Mouse (Mus musculus): ENCODE results near the gene Sfxn2. TPM values are rescaled to one million over a fixed set of nuclear protein-coding genes. Genes with fewer than 3 reads are reported as not detected.

Sfxn2 gene
- polyA plus RNA-seq, 1 experiment = 6.0 TPM

DNA sequence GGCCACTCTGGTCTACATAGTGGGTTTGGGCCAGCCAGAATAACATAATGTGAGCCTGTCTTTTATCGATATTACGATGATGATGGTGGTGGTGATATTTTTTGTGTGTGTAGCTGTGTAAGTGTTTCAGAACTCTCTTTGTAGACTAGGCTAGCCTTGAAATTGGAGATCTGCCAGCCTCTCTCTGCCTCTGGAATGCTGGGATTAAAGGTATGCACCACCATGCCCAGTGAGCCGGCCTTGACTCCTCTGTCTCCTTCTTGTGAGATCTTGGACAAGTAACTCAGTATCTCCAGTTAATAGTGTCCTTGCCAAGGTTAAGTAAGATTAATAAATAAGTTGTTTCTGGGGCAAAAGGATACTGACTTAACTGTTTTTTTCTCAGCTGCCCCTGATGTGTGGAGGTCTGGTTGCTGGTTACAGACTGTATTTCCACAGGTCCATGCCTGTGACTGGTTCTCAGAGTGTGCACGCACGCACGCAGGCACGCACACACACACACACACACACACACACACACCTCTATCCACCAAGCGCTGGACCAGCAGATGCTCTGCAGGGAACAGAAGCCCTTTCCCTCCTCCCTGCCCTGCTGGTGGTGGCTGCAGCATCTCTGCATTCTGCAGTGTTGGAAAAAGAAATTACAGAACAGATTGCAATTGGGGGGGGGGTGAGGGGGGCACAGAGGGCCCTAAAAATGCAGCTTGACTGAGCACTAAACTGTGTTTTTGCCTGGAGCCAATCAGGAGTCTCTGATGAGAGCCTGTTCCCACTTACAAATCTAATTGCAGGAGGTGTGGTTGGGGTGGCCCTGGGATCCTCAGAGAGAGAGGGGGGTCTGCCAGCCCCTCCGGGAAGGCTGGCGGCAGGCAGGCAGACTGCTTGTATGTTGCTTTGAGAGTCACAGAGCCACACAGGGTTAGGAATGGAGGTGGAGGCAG is 47.2 kb upstream of the Sfxn2 start:
- TF ChIP-seq POLR2A (IDR thresholded peaks at IDR 0.05; ENCODE audit: insufficient read depth, low read length) (no peak), EP300 (IDR thresholded peaks at IDR 0.05; ENCODE audit: insufficient read depth, low read depth, low read length) (no peak), CTCF (IDR thresholded peaks at IDR 0.05; ENCODE audit: low read depth, low read length) (no peak)
- Histone ChIP-seq H3K27ac (ENCODE audit: insufficient read depth, low read length) (peak overlapping the region; percentile 5; the same call in 1 of the 2 replicates), H3K9me3 (replicated peaks; ENCODE audit: control insufficient read depth, insufficient read depth, low read length, poor library complexity, severe bottlenecking) (no peaks in the 10 kb centered on the region), H3K4me1 (ENCODE audit: control insufficient read depth, insufficient read depth, low read length) (peaks cover 15% of the 10 kb centered on the region), H3K27me3 (ENCODE audit: control insufficient read depth, insufficient read depth, low read length, poor library complexity, severe bottlenecking) (no peaks in the 10 kb centered on the region), H3K4me3 (ENCODE audit: low read depth, low read length) (no peak overlapping the region), H3K9ac (ENCODE audit: low read depth, poor library complexity, severe bottlenecking) (no peak overlapping the region), H3K36me3 (ENCODE audit: control insufficient read depth, insufficient read depth, low read length, poor library complexity, severe bottlenecking) (no peaks in the 10 kb centered on the region)

DNA sequence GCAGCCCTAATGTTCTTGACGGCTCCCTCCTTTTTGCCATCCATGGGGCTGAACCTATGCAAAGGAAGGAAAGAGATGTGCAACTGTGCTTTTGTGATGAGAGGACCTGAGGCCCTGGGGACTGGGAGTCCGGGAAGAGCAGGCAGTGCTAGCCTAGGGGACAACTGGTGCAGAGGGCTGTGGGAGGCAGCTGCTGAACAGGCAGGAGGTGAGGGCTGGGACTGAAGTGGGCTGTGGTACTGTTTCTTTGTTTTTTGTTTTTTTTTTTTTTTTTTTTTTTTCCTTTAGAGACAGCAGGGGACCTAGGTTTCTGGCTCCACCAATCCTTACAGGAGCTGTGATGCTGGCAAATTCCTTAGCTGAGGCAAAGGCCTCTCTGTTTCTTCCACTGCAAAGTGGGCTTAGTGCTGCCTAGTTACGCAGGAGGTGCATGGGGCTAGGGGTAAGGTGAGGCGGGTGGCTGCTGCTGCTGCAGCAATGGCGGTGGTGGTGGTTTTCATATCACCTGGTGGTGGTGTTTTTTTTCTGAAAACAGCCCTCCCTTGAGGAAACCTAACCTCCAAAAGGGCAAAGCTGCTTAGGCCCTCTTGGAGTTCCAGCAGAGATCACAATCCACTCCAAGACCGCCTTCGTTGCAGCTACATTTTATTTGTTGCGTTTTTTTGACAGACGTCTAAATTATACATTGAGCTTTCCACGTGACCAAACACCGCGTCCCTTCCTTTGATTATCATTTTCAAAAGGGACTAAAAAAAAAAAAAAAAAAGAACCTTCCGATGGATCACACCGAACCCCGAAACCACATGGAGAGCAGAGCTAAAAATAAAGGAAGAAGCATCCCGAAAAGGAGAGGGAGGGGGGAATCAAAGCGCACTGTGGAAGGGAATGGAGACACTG is 45.3 kb upstream of the Sfxn2 start:
- TF ChIP-seq EP300 (IDR thresholded peaks at IDR 0.05; ENCODE audit: insufficient read depth, low read depth, low read length) (no peak), POLR2A (IDR thresholded peaks at IDR 0.05; ENCODE audit: insufficient read depth, low read length) (no peak), CTCF (IDR thresholded peaks at IDR 0.05; ENCODE audit: low read depth, low read length) (no peak)
- H3K9ac ChIP-seq (ENCODE audit: low read depth, poor library complexity, severe bottlenecking) = no peak overlapping the region

DNA sequence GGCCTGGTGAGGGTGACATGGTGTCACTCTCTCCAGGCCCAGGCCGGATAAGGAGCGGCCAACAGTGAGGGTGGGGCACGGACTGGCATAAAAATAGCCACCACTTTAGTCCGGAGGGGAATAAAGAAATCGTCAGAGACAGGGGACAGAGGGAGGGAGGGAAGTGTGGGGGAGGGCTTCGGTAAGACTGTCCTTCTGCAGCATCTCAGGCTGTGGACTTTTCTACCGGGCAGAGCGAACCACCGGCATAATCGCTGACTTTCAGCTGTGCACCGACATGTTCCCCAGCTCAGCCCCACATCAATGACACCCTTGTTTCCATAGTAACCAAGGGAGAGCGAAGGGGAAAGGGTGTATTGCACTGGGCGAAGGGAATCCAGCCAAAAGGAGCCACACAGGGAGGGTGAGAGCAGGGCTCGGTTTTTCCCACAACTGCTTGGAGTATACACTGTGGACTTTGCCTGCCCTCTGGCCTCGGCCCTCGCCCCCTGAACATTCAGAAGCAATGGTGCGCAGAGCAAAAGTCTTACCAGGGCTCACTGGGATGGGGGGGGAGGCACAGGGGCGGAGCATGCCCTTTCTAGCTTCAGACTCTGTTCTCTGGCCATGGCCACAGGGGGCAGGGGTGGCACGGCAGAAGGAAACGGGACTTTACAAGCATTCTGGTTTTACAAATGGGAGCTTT is 44.5 kb upstream of the Sfxn2 start:
- Histone ChIP-seq H3K4me1 (ENCODE audit: control insufficient read depth, insufficient read depth, low read length) (peaks cover 18% of the 10 kb centered on the region), H3K9me3 (replicated peaks; ENCODE audit: control insufficient read depth, insufficient read depth, low read length, poor library complexity, severe bottlenecking) (no peaks in the 10 kb centered on the region), H3K27ac (ENCODE audit: insufficient read depth, low read length) (peak overlapping the region; percentile 62), H3K9ac (ENCODE audit: low read depth, poor library complexity, severe bottlenecking) (peak overlapping the region; percentile 31; the same call in 1 of the 2 replicates), H3K27me3 (ENCODE audit: control insufficient read depth, insufficient read depth, low read length, poor library complexity, severe bottlenecking) (no peaks in the 10 kb centered on the region), H3K4me3 (ENCODE audit: low read depth, low read length) (peak overlapping the region; percentile 4; the same call in 1 of the 2 replicates), H3K36me3 (ENCODE audit: control insufficient read depth, insufficient read depth, low read length, poor library complexity, severe bottlenecking) (no peaks in the 10 kb centered on the region)
- 0 out of 2 replicates have a peak, but pooled peaks have one; percentile 19 for TF ChIP-seq EP300 (IDR thresholded peaks at IDR 0.05; ENCODE audit: insufficient read depth, low read depth, low read length)
- TF ChIP-seq CTCF (IDR thresholded peaks at IDR 0.05; ENCODE audit: low read depth, low read length) = no peak
- TF ChIP-seq POLR2A (IDR thresholded peaks at IDR 0.05; ENCODE audit: insufficient read depth, low read length) = no peak

More for the DNA sequence above, 45.3 kb upstream of the Sfxn2 start:
- Histone ChIP-seq H3K27ac (ENCODE audit: insufficient read depth, low read length) (peak overlapping the region; percentile 62), H3K9me3 (replicated peaks; ENCODE audit: control insufficient read depth, insufficient read depth, low read length, poor library complexity, severe bottlenecking) (no peaks in the 10 kb centered on the region), H3K36me3 (ENCODE audit: control insufficient read depth, insufficient read depth, low read length, poor library complexity, severe bottlenecking) (no peaks in the 10 kb centered on the region), H3K4me3 (ENCODE audit: low read depth, low read length) (no peak overlapping the region), H3K27me3 (ENCODE audit: control insufficient read depth, insufficient read depth, low read length, poor library complexity, severe bottlenecking) (no peaks in the 10 kb centered on the region), H3K4me1 (ENCODE audit: control insufficient read depth, insufficient read depth, low read length) (peaks cover 18% of the 10 kb centered on the region)

DNA sequence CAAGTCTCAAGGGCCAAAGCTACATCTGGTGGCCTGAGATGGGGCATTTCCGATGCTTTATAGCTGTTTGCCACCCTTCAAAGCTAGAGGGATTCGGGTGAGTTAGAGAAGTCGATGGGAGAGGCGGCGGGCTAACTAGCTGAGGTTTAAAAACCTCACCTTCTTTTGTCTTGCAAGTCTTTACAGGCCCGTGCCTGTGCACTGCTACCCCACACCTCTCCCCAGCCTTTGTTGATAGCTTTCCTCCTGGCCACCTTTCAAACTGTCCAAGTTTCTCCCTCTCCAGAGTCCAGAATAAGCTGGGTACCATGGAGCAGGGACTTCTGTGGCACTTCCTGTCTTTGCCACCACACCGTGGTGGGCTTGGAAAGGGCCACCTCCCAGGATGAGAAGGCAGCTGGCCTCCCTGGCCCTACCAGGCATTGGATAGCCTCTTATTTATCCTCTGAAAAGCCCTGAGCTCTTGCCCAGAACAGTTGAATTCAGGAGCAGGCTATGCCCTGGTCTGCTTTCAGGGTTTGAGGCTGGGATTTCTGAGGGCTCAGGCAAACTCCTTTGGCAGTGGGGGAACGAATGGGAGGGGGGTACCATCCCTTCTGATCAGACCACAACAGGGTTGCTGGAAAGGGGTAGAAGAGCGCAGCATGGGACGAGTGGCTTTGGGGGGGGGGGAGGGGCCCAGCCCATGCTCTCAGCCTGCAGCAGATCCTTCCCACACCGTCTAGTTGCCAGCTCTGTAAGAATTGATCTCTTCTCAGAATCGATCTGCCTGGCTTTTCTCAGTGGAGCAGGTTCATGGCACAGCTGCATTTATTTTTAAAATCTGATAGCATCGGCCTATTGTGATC is 43.3 kb upstream of the Sfxn2 start:
- no peaks in the 10 kb centered on the region for H3K27me3 ChIP-seq (ENCODE audit: control insufficient read depth, insufficient read depth, low read length, poor library complexity, severe bottlenecking)
- no peak overlapping the region for H3K4me3 ChIP-seq (ENCODE audit: low read depth, low read length)
- H3K9me3 ChIP-seq (replicated peaks; ENCODE audit: control insufficient read depth, insufficient read depth, low read length, poor library complexity, severe bottlenecking) = no peaks in the 10 kb centered on the region
- no peaks in the 10 kb centered on the region for H3K36me3 ChIP-seq (ENCODE audit: control insufficient read depth, insufficient read depth, low read length, poor library complexity, severe bottlenecking)
- peak overlapping the region; percentile 87 for H3K27ac ChIP-seq (ENCODE audit: insufficient read depth, low read length)
- peaks cover 18% of the 10 kb centered on the region for H3K4me1 ChIP-seq (ENCODE audit: control insufficient read depth, insufficient read depth, low read length)
- TF ChIP-seq EP300 (IDR thresholded peaks at IDR 0.05; ENCODE audit: insufficient read depth, low read depth, low read length) = no peak
- TF ChIP-seq CTCF (IDR thresholded peaks at IDR 0.05; ENCODE audit: low read depth, low read length) = no peak
- no peak for TF ChIP-seq POLR2A (IDR thresholded peaks at IDR 0.05; ENCODE audit: insufficient read depth, low read length)
- H3K9ac ChIP-seq (ENCODE audit: low read depth, poor library complexity, severe bottlenecking) = peak overlapping the region; percentile 31; the same call in 1 of the 2 replicates

Data from ES-Bruce4 (cell line).